Mouse (Mus musculus): Measurements from ENCODE around the gene Itfg2. TPM values are rescaled to one million over a fixed set of nuclear protein-coding genes. Genes with fewer than 3 reads are reported as not detected.

Itfg2 gene
- total RNA-seq, 2 experiments from 2014 or later, result 15.3 to 16.3 TPM

DNA sequence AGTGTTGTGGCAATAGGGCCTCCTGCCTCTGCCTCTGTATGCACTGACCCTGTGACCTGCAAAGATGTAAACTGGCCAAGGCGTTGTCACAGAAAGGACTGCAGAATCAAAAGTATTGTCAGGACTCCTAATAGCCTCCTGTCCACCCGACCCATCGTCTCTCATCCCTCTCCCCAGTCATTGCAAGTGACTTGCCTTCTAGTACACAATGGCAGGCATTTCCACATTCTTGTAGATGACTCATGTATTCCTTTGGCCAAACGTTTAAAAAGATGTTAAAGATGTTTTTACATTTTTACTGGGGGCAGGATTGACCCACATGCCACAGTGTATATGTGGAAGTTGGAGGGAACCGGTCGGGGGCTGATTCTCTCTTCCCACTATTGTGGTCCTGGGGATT is 60.0 kb downstream of the Itfg2 start:
- no peak for DNase-seq
- intact Hi-C loops (cut with DNase I), result no loop called here
- Histone ChIP-seq H3K4me3 (no peak overlapping the region), H3K27ac (no peak overlapping the region)
- no peak for TF ChIP-seq CTCF (IDR thresholded peaks at IDR 0.05)

DNA sequence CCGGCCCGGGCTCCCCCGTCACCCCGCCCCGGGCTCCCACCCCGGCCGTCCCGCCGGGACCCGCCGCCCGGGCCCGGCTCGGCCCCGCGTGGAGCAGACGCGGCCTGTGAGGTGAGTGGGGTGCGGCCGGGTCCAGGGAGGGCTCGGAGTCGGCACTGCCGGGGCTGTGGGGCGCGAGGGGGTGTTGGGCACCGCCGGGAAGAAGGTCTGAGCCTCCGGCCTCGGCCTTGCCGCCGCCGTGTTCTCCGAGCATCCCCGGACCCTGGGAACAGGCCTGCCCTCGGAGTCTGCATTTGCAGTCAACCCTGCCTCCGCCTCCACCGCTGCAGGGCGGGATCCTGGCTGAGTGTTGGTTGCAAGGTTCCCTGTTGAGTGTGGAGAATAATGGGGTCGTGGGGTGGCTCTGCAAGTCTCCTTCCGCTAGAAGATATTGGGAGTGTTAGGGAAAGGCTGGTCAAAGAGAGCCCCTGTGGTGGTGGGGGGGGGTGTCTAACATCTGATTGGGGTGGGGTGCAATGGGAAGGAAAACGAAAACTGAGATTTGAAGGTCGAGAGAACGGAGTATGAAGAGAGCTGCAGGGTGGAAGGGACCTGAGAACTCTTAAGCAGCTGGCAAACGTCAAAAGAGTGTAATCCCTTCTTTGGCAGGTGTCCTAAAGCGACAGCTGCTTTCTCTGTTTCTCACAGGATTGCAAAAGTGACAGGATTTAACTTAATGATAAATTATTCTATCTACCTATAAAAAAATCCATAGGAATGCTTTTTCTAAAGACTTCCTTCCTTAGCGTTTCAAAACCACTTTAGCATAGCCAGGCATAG is 61.5 kb downstream of the Itfg2 start:
- peak overlapping the region; percentile 92 for H3K27ac ChIP-seq
- intact Hi-C loops (cut with DNase I), result no loop called here
- no peak for DNase-seq
- TF ChIP-seq CTCF (IDR thresholded peaks at IDR 0.05), result no peak
- H3K4me3 ChIP-seq, result peak overlapping the region; percentile 95

DNA sequence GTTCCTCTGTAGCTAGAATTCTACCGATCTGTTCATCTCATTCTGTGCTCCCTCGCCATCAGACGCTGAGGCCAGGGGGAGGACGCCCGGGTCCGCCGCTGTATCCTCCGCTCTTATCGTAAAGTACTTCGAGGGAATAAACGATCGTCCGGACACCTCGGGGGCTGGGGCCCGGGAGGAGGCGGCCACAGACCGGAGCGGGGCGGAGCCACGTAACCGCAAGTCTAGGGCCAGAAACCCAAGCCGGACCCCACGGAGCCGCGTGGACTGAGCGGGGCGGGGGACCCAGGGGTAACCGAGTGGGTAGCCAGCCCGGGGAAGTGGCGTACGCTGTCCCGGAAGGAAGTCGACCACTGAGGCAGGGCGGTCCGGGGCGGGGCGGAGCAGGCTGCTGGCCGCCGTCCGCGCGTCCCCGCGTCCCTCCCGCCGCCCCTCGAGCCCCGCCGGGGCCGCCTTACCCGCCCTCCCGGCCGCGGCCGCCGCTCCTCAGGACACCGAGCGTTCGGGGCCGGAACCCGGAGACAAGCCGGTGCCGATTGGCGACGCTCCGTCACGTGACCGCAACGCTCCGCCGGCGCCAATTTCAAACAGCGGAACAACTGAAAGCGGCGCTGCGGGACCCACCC is 62.2 kb downstream of the Itfg2 start, which contains the start of the genes Rhno1 and Foxm1:
Gene Rhno1 (minus strand): TSS at position 531 of the 626 bp plus-strand sequence.
Gene Foxm1 (plus strand): TSS at position 587 of the 626 bp plus-strand sequence.
- Histone ChIP-seq H3K4me3 (peak within 1 kb of the TSS; percentile 95), H3K27ac (peak within 1 kb of the TSS; percentile 92)
- no peak for TF ChIP-seq CTCF (IDR thresholded peaks at IDR 0.05)
- intact Hi-C loops (cut with DNase I), result no loop called here
- peak; percentile 93 for DNase-seq

DNA sequence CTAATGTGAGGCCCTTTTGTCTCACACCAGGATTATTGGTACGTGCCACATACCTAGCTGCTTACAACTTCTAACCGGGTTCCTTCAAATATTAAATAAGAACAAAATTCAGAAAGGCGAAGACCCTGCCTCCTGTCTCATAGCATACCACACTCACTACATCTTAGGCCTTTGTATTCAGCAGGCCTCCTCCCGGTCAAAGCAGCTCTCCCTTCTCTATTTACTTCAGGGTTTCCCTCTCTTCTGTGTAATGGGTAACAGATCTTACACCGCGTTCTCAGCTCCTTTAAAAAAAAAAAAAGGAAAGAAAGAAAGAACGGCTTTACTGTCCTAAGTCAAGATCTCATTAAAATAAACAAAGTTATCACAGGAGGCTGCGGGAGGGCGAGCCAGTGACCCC is 62.8 kb downstream of the Itfg2 start:
- intact Hi-C loops (cut with DNase I), result no loop called here
- no peak for TF ChIP-seq CTCF (IDR thresholded peaks at IDR 0.05)
- Histone ChIP-seq H3K4me3 (peak overlapping the region; percentile 95), H3K27ac (peak overlapping the region; percentile 92)
- DNase-seq, result no peak

Other genes with a start within 250 kb of the Itfg2 start
- 1 to 10 TPM; 7.6 to 8.1 TPM for gene Tead4, start 124.1 kb downstream of the Itfg2 start, total RNA-seq (2021)
- gene Tulp3, start 69.1 kb downstream of the Itfg2 start, total RNA-seq (2021), result 1 to 10 TPM; 5.9 to 6.6 TPM
- 1 to 10 TPM; 5.0 to 6.0 TPM for gene Rhno1, start 62.0 kb downstream of the Itfg2 start, total RNA-seq (2021)
- under 1 TPM; 0.10 to 0.22 TPM for gene Foxm1, start 62.0 kb downstream of the Itfg2 start, total RNA-seq (2021)
- gene Tex52, start 49.5 kb downstream of the Itfg2 start, total RNA-seq (2021), result not detected
- gene Gm44596, start 49.4 kb downstream of the Itfg2 start, total RNA-seq (2021), result not detected
- 1 to 10 TPM; 1.5 to 1.7 TPM for gene Nrip2, start 25.6 kb downstream of the Itfg2 start, total RNA-seq (2021)
- gene Fkbp4, start 13.7 kb upstream of the Itfg2 start, total RNA-seq (2021), result 100 to 1,000 TPM; 105 to 165 TPM
- not detected for gene Pzp, start 101.8 kb upstream of the Itfg2 start, total RNA-seq (2021)
- gene A2ml1, start 156.7 kb upstream of the Itfg2 start, total RNA-seq (2021), result not detected
- not detected for gene Klrb1a, start 198.6 kb upstream of the Itfg2 start, total RNA-seq (2021)
- not detected for gene Clec2h, start 237.5 kb upstream of the Itfg2 start, total RNA-seq (2021)